Mouse (Mus musculus) kidney, adult 9 months (tissue): ENCODE data around the gene Cables2.

Experiments
- DNase-seq: peaks from one replicate; pipeline ENCODE4 v3.0.0; 2022

Gene Cables2

GRCm38 (mm10) chr2:180273394-180274244 is at the start of gene Cables2:
TSS of gene Cables2 (minus strand) at chr2:180273496.
- DNase-seq = peak; percentile 97

GRCm38 (mm10) chr2:180322674-180323355 is 49.5 kb upstream of the Cables2 start:
- no peak for DNase-seq

- DNase-seq = no peak
Observed at GRCm38 (mm10) chr2:180320216-180320615, 46.9 kb upstream of the Cables2 start.

- no peak for DNase-seq
Observed at GRCm38 (mm10) chr2:180317591-180317990, 44.3 kb upstream of the Cables2 start.

GRCm38 (mm10) chr2:180314292-180314691 is 41.0 kb upstream of the Cables2 start:
- no peak for DNase-seq

GRCm38 (mm10) chr2:180311147-180311546 is 37.9 kb upstream of the Cables2 start:
- DNase-seq = no peak

- no peak for DNase-seq
Observed at GRCm38 (mm10) chr2:180307680-180308079, 34.4 kb upstream of the Cables2 start.

GRCm38 (mm10) chr2:180306423-180307168 is 33.3 kb upstream of the Cables2 start:
- no peak for DNase-seq

- DNase-seq = no peak
Observed at GRCm38 (mm10) chr2:180306009-180306408, 32.7 kb upstream of the Cables2 start.

GRCm38 (mm10) chr2:180305490-180305889 is 32.2 kb upstream of the Cables2 start:
- no peak for DNase-seq

- no peak for DNase-seq
Observed at GRCm38 (mm10) chr2:180304554-180304953, 31.3 kb upstream of the Cables2 start.

- no peak for DNase-seq
Observed at GRCm38 (mm10) chr2:180303468-180303867, 30.2 kb upstream of the Cables2 start.

- no peak for DNase-seq
Observed at GRCm38 (mm10) chr2:180302201-180302600, 28.9 kb upstream of the Cables2 start.

- no peak for DNase-seq
Observed at GRCm38 (mm10) chr2:180300771-180301170, 27.5 kb upstream of the Cables2 start.

GRCm38 (mm10) chr2:180300252-180300651 is 27.0 kb upstream of the Cables2 start:
- DNase-seq = no peak

- DNase-seq = no peak
Observed at GRCm38 (mm10) chr2:180292906-180293305, 19.6 kb upstream of the Cables2 start.

- no peak for DNase-seq
Observed at GRCm38 (mm10) chr2:180292026-180292425, 18.7 kb upstream of the Cables2 start.

- no peak for DNase-seq
Observed at GRCm38 (mm10) chr2:180291566-180291965, 18.3 kb upstream of the Cables2 start.

- no peak for DNase-seq
Observed at GRCm38 (mm10) chr2:180290503-180290902, 17.2 kb upstream of the Cables2 start.

GRCm38 (mm10) chr2:180289440-180290108 is 16.3 kb upstream of the Cables2 start, which contains the start of gene Rbbp8nl:
TSS of gene Rbbp8nl (minus strand) at chr2:180289879.
- DNase-seq = peak; percentile 67

GRCm38 (mm10) chr2:180288966-180289365 is 15.7 kb upstream of the Cables2 start:
- DNase-seq = no peak

- DNase-seq = no peak
Observed at GRCm38 (mm10) chr2:180279321-180279720, 6.0 kb upstream of the Cables2 start.
